Mouse (Mus musculus) CH12.LX (cell line): ENCODE data around the gene Ptprcap. TPM values are rescaled to one million over a fixed set of nuclear protein-coding genes. Genes with fewer than 3 reads are reported as not detected.

ENCODE experiments used
- DNase-seq: peaks from one replicate; pipeline ENCODE4 v3.0.0-alpha.2; 2013; ENCODE audit errors: extremely low read depth
- H3K27ac ChIP-seq: 2 replicates; pipeline ENCODE4 v1.5.1; 2012; ENCODE audit warnings: low read depth, mild to moderate bottlenecking, control low read depth, moderate library complexity; ENCODE audit not compliant: insufficient read depth
- H3K27me3 ChIP-seq: replicated peaks from 2 replicates; pipeline ENCODE3; 2012; ENCODE audit warnings: inconsistent platforms
- H3K36me3 ChIP-seq, 2 experiments: replicated peaks in 1 of 2; 2 replicates each; pipeline versions ENCODE3 to v1.6.1; 2012; ENCODE audit warnings: inconsistent platforms in 1 of 2, low read length in 1 of 2, mild to moderate bottlenecking in 1 of 2, mixed read lengths in 1 of 2, moderate library complexity in 1 of 2; ENCODE audit not compliant: control insufficient read depth in 1 of 2, insufficient read depth in 1 of 2
- H3K4me1 ChIP-seq, 2 experiments: 2 replicates each; pipeline ENCODE4 v1.6.1; 2012; ENCODE audit warnings: inconsistent platforms in 1 of 2, moderate library complexity in 1 of 2; ENCODE audit not compliant: insufficient read depth in 2 of 2, control insufficient read depth in 1 of 2
- H3K4me2 ChIP-seq: 2 replicates; pipeline ENCODE4 v1.6.1; 2012; ENCODE audit warnings: low read depth, mild to moderate bottlenecking, control low read depth; ENCODE audit not compliant: poor library complexity, insufficient read depth, severe bottlenecking
- H3K4me3 ChIP-seq, 3 experiments: fragments of 150-350 bp in 1 of 3; sonication (generic) in 1 of 3; replicated peaks in 1 of 3; 2 replicates each; pipeline versions ENCODE3 to v1.5.1; 2011 to 2012; ENCODE audit warnings: low read depth in 2 of 3, low read length in 2 of 3, mild to moderate bottlenecking in 2 of 3, moderate library complexity in 2 of 3, control low read depth in 1 of 3, improper control_type of control experiment in 1 of 3, inconsistent platforms in 1 of 3, mixed read lengths in 1 of 3; ENCODE audit not compliant: poor library complexity in 1 of 3
- H3K79me2 ChIP-seq: replicated peaks from 2 replicates; pipeline ENCODE4 v1.6.1; 2012; ENCODE audit warnings: mild to moderate bottlenecking, moderate library complexity; ENCODE audit not compliant: control insufficient read depth, poor library complexity, insufficient read depth, severe bottlenecking; ENCODE audit errors: extremely low read depth
- H3K9ac ChIP-seq: 2 replicates; pipeline ENCODE4 v1.6.1; 2012; ENCODE audit warnings: low read depth, mild to moderate bottlenecking, control low read depth, moderate library complexity; ENCODE audit not compliant: insufficient read depth
- H3K9me3 ChIP-seq: replicated peaks from 2 replicates; pipeline ENCODE3; 2012; ENCODE audit warnings: low read length, inconsistent platforms, mixed read lengths
- BHLHE40 ChIP-seq: IDR thresholded peaks from 2 replicates; pipeline ENCODE4 v1.6.1; 2011; ENCODE audit warnings: mild to moderate bottlenecking, low read depth, low read length, improper control_type of control experiment
- CHD1 ChIP-seq: IDR thresholded peaks from 2 replicates; pipeline ENCODE4 v1.6.1; 2012; ENCODE audit warnings: low read depth, low read length, improper control_type of control experiment, inconsistent platforms
- CHD2 ChIP-seq: IDR thresholded peaks from 2 replicates; pipeline ENCODE4 v1.6.1; 2011; ENCODE audit warnings: low read length, improper control_type of control experiment
- CTCF ChIP-seq, 2 experiments: IDR thresholded peaks in 1 of 2; conservative IDR thresholded peaks in 1 of 2; 2 replicates each; pipeline ENCODE4 v1.5.1; 2011 to 2012; ENCODE audit warnings: low read depth in 2 of 2, low read length in 2 of 2, improper control_type of control experiment in 1 of 2, inconsistent platforms in 1 of 2, mild to moderate bottlenecking in 1 of 2, moderate library complexity in 1 of 2
- E2F4 ChIP-seq: IDR thresholded peaks from 2 replicates; pipeline ENCODE4 v1.6.1; 2011; ENCODE audit warnings: low read depth, low read length, improper control_type of control experiment; ENCODE audit not compliant: insufficient replicate concordance
- ELF1 ChIP-seq: IDR thresholded peaks from 2 replicates; pipeline ENCODE4 v1.6.1; 2014; ENCODE audit warnings: low read depth, mild to moderate bottlenecking, inconsistent platforms, low read length, improper control_type of control experiment
- EP300 ChIP-seq: IDR thresholded peaks from 2 replicates; pipeline ENCODE4 v1.6.1; 2011; ENCODE audit warnings: low read length, improper control_type of control experiment
- GABPA ChIP-seq: IDR thresholded peaks from 2 replicates; pipeline ENCODE4 v1.6.1; 2012; ENCODE audit warnings: low read depth, low read length, improper control_type of control experiment, inconsistent platforms; ENCODE audit not compliant: insufficient replicate concordance
- JUN ChIP-seq: IDR thresholded peaks from 2 replicates; pipeline ENCODE4 v1.6.1; 2011; ENCODE audit warnings: low read depth, mild to moderate bottlenecking, low read length, improper control_type of control experiment, moderate library complexity; ENCODE audit not compliant: insufficient read depth
- JUND ChIP-seq: conservative IDR thresholded peaks from 2 replicates; pipeline ENCODE4 v1.6.1; 2011; ENCODE audit warnings: low read depth, low read length, improper control_type of control experiment
- KAT2A ChIP-seq: IDR thresholded peaks from 2 replicates; pipeline ENCODE4 v1.6.1; 2012; ENCODE audit warnings: low read length, improper control_type of control experiment, inconsistent platforms; ENCODE audit not compliant: insufficient replicate concordance
- MAFK ChIP-seq: IDR thresholded peaks from 2 replicates; pipeline ENCODE4 v1.6.1; 2011; ENCODE audit warnings: low read length, improper control_type of control experiment; ENCODE audit not compliant: insufficient replicate concordance
- MAX ChIP-seq: IDR thresholded peaks from 2 replicates; pipeline ENCODE4 v1.6.1; 2011; ENCODE audit warnings: low read length, improper control_type of control experiment
- MEF2A ChIP-seq: IDR thresholded peaks from 2 replicates; pipeline ENCODE4 v1.6.1; 2014; ENCODE audit warnings: low read depth, mild to moderate bottlenecking, inconsistent platforms, low read length, improper control_type of control experiment, borderline replicate concordance
- MXI1 ChIP-seq: IDR thresholded peaks from 2 replicates; pipeline ENCODE4 v1.6.1; 2011; ENCODE audit warnings: mild to moderate bottlenecking, low read depth, low read length, improper control_type of control experiment
- NELFE ChIP-seq: IDR thresholded peaks from 2 replicates; pipeline ENCODE4 v1.6.1; 2011; ENCODE audit warnings: low read depth, low read length, improper control_type of control experiment
- NRF1 ChIP-seq: IDR thresholded peaks from 2 replicates; pipeline ENCODE4 v1.6.1; 2014; ENCODE audit warnings: low read depth, mild to moderate bottlenecking, inconsistent platforms, low read length, improper control_type of control experiment, moderate library complexity
- PAX5 ChIP-seq: IDR thresholded peaks from 2 replicates; pipeline ENCODE4 v1.6.1; 2012; ENCODE audit warnings: low read length, inconsistent platforms, mixed read lengths
- POLR2AphosphoS2 ChIP-seq: IDR thresholded peaks from 2 replicates; pipeline ENCODE4 v1.6.1; 2011; ENCODE audit warnings: low read depth, low read length, improper control_type of control experiment
- TBP ChIP-seq: conservative IDR thresholded peaks from 2 replicates; pipeline ENCODE4 v1.6.1; 2011; ENCODE audit warnings: low read depth, low read length, improper control_type of control experiment
- TCF12 ChIP-seq: IDR thresholded peaks from 2 replicates; pipeline ENCODE4 v1.6.1; 2014; ENCODE audit warnings: low read depth, mild to moderate bottlenecking, inconsistent platforms, low read length, improper control_type of control experiment
- UBTF ChIP-seq: IDR thresholded peaks from 2 replicates; pipeline ENCODE4 v1.6.1; 2012; ENCODE audit warnings: low read depth, mild to moderate bottlenecking, inconsistent platforms, low read length, improper control_type of control experiment, moderate library complexity
- USF1 ChIP-seq: IDR thresholded peaks from 2 replicates; pipeline ENCODE4 v1.6.1; 2014; ENCODE audit warnings: low read depth, mild to moderate bottlenecking, inconsistent platforms, low read length, improper control_type of control experiment
- USF2 ChIP-seq: conservative IDR thresholded peaks from 2 replicates; pipeline ENCODE4 v1.6.1; 2011; ENCODE audit warnings: low read depth, low read length, improper control_type of control experiment
- ZC3H11A ChIP-seq: IDR thresholded peaks from 2 replicates; pipeline ENCODE4 v1.6.1; 2012; ENCODE audit warnings: low read depth, mild to moderate bottlenecking, inconsistent platforms, low read length, improper control_type of control experiment
- ZMIZ1 ChIP-seq: IDR thresholded peaks from 2 replicates; pipeline ENCODE4 v1.6.1; 2012; ENCODE audit warnings: low read depth, mild to moderate bottlenecking, inconsistent platforms, low read length, improper control_type of control experiment
- ZNF384 ChIP-seq: IDR thresholded peaks from 2 replicates; pipeline ENCODE4 v1.6.1; 2012; ENCODE audit warnings: low read depth, low read length, improper control_type of control experiment, inconsistent platforms
- dilution Hi-C: fragments of 300-500 bp; cut with MboI; formaldehyde crosslinking; loops from 2 replicates; pipeline ENCODE4 v1.14.3; 2020; ENCODE audit warnings: low sequenced_read_pairs; ENCODE audit not compliant: extremely low pct_unique_long_range_greater_than_20kb, extremely low pct_ligation_motif_present
- in situ Hi-C: fragments of 300-500 bp; cut with MboI; formaldehyde crosslinking; loops from 3 replicates; pipeline ENCODE4 v1.14.3; 2019; ENCODE audit warnings: low sequenced_read_pairs, low pct_ligation_motif_present, low pct_unique_long_range_greater_than_20kb, mixed read lengths
- polyA plus RNA-seq: library from polyadenylated mRNA; unstranded; fragments of >175 nt; gene quantifications from 2 replicates; pipeline ENCODE4 v1.2.1, GENCODE M21; 2012; ENCODE audit warnings: low read depth; ENCODE audit not compliant: insufficient read length
- total RNA-seq, 2 experiments: library from RNA; depleted of rRNA; stranded (reverse); fragments of 300-350 nt in 1 of 2; fragments of >200 nt in 1 of 2; gene quantifications; 2 replicates each; pipeline ENCODE4 v1.2.3; 2012 to 2014

The Ptprcap gene
- total and polyA plus RNA-seq, 3 experiments = 343 to 447 (median 438) TPM

- no peak for TF ChIP-seq USF1
- no peak for TF ChIP-seq EP300
- TF ChIP-seq NRF1 = no peak
- TF ChIP-seq KAT2A = no peak
- TF ChIP-seq TCF12 = no peak
- TF ChIP-seq JUND = no peak
- TF ChIP-seq BHLHE40 = no peak
- no peak for TF ChIP-seq CTCF (conservative IDR thresholded peaks at IDR 0.05 in 1 of 2, IDR thresholded peaks at IDR 0.05 in 1 of 2; ENCODE audit: low read depth in 2 of 2, low read length in 2 of 2)
- TF ChIP-seq PAX5 = no peak
- no peak for TF ChIP-seq E2F4
- no peak for TF ChIP-seq ZNF384
- no peak for TF ChIP-seq MXI1
- no peak for TF ChIP-seq ELF1
- TF ChIP-seq CHD1 = no peak
- TF ChIP-seq NELFE = no peak
- TF ChIP-seq CHD2 = no peak
- H3K27me3 ChIP-seq = no peaks in the 10 kb centered on the region
- H3K4me3 ChIP-seq = no peak overlapping the region
- H3K9ac ChIP-seq = no peak overlapping the region
- no peak overlapping the region for H3K27ac ChIP-seq
- no peak for DNase-seq
- no peaks in the 10 kb centered on the region for H3K9me3 ChIP-seq
- dilution Hi-C loops (no loop called here), in situ Hi-C loops (no loop called here)
- H3K79me2 ChIP-seq = no peaks in the 10 kb centered on the region
- H3K4me1 ChIP-seq = peaks cover 5 to 38% of the 10 kb centered on the region in 2 experiments; a peak in 3 of 4 replicates
- peaks cover 48 to 85% of the 10 kb centered on the region in 2 experiments for H3K36me3 ChIP-seq
- H3K4me2 ChIP-seq = no peak overlapping the region
Observed at GRCm38 (mm10) chr19:4180411-4180810, 27.0 kb downstream of the Ptprcap start.

GRCm38 (mm10) chr19:4181892-4182291 is 28.5 kb downstream of the Ptprcap start:
- Histone ChIP-seq H3K27me3 (no peaks in the 10 kb centered on the region), H3K79me2 (no peaks in the 10 kb centered on the region), H3K9me3 (no peaks in the 10 kb centered on the region), H3K27ac (no peak overlapping the region), H3K4me1 (peaks cover 9 to 53% of the 10 kb centered on the region in 2 experiments; a peak in 3 of 4 replicates), H3K4me2 (no peak overlapping the region), H3K9ac (no peak overlapping the region), H3K36me3 (peaks cover 63 to 90% of the 10 kb centered on the region in 2 experiments), H3K4me3 (no peak overlapping the region)
- no peak for TF ChIP-seq ZMIZ1
- no peak for TF ChIP-seq POLR2AphosphoS2
- no peak for TF ChIP-seq ZC3H11A
- no peak for TF ChIP-seq UBTF
- TF ChIP-seq MAFK = no peak
- TF ChIP-seq GABPA = no peak
- TF ChIP-seq USF1 = no peak
- TF ChIP-seq USF2 = no peak
- TF ChIP-seq MAX = no peak
- no peak for TF ChIP-seq JUND
- TF ChIP-seq CHD2 = no peak
- no peak for TF ChIP-seq JUN
- no peak for TF ChIP-seq TBP
- no peak for TF ChIP-seq MEF2A
- TF ChIP-seq ELF1 = no peak
- TF ChIP-seq KAT2A = no peak
- DNase-seq = peak; percentile 54
- dilution Hi-C loops (no loop called here), in situ Hi-C loops (no loop called here)
